Mouse (Mus musculus) left cerebral cortex, postnatal 36 days (tissue): Measurements from ENCODE around the gene Baiap2l1. TPM values are rescaled to one million over a fixed set of nuclear protein-coding genes. Genes with fewer than 3 reads are reported as not detected.
"Not testable (repeated sequence)": the region's sequence is repeated elsewhere in the genome, so short reads cannot be mapped to it uniquely, and the experiment has no call there.

Source experiments
- DNase-seq, 2 experiments: peaks; one replicate each; pipeline ENCODE4 v3.0.0; 2021 to 2022; ENCODE audit warnings: low spot score in 2 of 2, mixed read lengths in 1 of 2
- intact Hi-C: fragments of 180-260 bp; cut with DNase I; formaldehyde crosslinking; loops from one replicate; pipeline ENCODE4 v1.15.1; 2025
- total RNA-seq, 2 experiments: library from RNA; stranded (reverse); gene quantifications; 2 replicates each; pipeline ENCODE4 v1.2.3; 2021

The Baiap2l1 gene
- under 1 TPM; 0.37 to 0.61 TPM for total RNA-seq

GRCm38 (mm10) chr5:144357881-144358591 is at the start of gene Baiap2l1:
Baiap2l1 (minus strand) TSS chr5:144358112.
- peak; percentile 11 to 25 for DNase-seq
- intact Hi-C loops = no loop called here

GRCm38 (mm10) chr5:144406256-144406655 is 48.3 kb upstream of the Baiap2l1 start:
- intact Hi-C loops = no loop called here
- no peak for DNase-seq

DNA sequence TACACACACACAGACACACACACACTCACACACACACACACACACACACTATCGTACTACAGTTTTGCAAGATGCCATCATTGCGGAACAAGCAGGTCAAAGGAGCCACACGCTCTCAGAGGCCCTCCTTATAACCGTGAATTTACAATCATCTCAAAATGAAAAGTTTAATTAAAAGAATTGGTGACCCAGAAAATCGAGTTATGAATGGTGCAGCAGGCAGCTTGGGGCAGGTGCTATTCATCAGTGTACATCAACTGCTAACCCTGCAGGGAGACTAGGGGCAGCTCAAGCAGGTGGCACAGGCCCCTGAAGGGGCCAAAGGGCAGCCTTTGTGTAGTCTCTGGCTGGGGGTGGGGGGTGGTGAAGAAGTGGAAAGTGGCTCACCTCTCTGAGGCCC is 42.9 kb upstream of the Baiap2l1 start:
- intact Hi-C loops = no loop called here
- no peak for DNase-seq

DNA sequence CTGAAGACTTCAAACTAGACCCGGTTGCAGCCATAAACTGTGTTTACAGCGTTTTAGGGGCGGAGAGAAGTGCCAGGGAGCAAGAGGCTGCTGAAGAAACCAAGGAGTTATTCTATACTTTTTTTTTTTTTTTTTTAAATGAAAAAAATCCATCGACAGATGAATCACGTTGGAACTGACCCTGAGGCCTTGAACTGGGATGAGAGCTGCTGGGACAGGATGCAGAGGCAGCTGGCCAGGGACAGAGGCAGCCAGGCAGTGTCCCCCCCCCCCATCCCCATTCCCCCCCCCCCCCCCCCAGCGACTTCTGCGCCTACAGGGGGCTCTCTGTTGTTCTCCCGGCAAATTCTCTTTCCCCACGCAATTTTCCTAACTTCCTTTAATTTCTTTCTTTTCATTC is 39.7 kb upstream of the Baiap2l1 start:
- DNase-seq = no peak
- intact Hi-C loops = no loop called here

- intact Hi-C loops = no loop called here
Observed at GRCm38 (mm10) chr5:144394142-144394541, 36.2 kb upstream of the Baiap2l1 start.

GRCm38 (mm10) chr5:144387851-144388250 is 29.9 kb upstream of the Baiap2l1 start:
- intact Hi-C loops = loop anchor here (2.0 kb wide), 2 partner anchors 339 to 347 kb away; no protein-coding TSS in a partner anchor
- peak; percentile 51 to 54 for DNase-seq

More at GRCm38 (mm10) chr5:144394142-144394541, 36.2 kb upstream of the Baiap2l1 start:
- DNase-seq = no peak

GRCm38 (mm10) chr5:144383936-144384335 is 26.0 kb upstream of the Baiap2l1 start:
- DNase-seq = no peak
- intact Hi-C loops = no loop called here

GRCm38 (mm10) chr5:144381782-144382181 is 23.9 kb upstream of the Baiap2l1 start:
- no peak for DNase-seq
- intact Hi-C loops = no loop called here

DNA sequence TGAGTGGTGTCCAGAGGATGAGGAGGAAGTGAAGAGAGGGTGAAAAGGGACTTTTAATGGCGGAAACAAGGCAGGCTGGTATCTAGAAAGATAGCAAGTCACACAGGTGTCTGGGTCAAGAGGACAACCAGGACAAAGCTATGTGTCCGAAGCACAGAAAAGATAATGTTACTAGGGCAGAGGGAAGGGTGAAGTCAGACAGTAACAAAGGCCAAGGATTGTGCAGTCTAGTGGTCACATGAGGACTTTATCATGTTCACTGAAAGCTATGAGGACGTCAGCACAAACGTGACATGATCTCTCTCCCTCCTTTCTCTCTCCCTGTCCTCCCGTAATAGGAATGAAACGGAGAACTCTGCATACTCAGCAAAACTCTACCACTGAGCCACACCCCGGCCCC is 22.8 kb upstream of the Baiap2l1 start:
- intact Hi-C loops = no loop called here

DNA sequence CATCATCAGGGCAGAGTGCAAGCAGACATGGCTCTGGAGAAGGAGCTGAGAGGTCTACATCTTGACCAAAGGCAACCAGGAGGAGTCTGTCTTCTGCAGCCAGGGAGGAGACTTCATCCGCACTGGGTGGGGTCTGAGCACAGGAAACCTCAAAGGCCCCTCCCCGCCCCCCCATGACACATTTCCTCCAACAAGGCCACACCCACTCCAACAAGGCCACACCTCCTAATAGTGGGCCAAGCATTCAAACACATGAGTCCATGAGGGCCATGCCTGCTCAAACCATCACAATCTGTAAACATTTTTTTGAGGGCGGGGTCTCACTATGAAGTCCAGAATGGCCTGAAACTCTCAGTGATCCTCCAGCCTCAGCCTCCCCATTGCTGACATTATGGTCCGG is 21.5 kb upstream of the Baiap2l1 start:
- DNase-seq = no peak
- intact Hi-C loops = no loop called here

More for the DNA sequence above, 22.8 kb upstream of the Baiap2l1 start:
- no peak for DNase-seq

GRCm38 (mm10) chr5:144372885-144373284 is 15.0 kb upstream of the Baiap2l1 start:
- intact Hi-C loops = no loop called here
- DNase-seq = no peak

- no peak for DNase-seq
- intact Hi-C loops = no loop called here
Observed at GRCm38 (mm10) chr5:144372177-144372576, 14.3 kb upstream of the Baiap2l1 start.

DNA sequence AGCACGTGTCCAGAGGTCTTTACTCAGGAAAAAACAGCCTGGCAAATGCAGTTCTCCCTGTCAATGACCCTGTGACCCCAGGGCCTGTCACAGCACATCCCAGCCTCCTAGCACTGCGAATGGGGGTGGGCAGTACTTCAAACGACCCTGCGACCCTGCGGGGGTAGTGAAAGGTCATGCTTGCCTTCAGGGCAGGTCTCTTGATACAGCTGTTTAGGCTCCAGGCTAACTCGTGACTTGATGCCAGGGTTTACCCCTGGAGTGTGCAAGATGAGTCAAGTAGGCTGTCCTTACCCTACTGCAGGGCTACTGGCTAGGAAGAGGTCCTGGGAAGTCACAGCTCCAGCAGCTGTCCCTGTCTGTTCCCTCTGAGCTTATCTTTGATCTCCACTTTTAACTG is 13.1 kb upstream of the Baiap2l1 start:
- no peak for DNase-seq
- intact Hi-C loops = no loop called here

GRCm38 (mm10) chr5:144368661-144369205 is 10.8 kb upstream of the Baiap2l1 start:
- DNase-seq = no peak
- intact Hi-C loops = no loop called here

DNA sequence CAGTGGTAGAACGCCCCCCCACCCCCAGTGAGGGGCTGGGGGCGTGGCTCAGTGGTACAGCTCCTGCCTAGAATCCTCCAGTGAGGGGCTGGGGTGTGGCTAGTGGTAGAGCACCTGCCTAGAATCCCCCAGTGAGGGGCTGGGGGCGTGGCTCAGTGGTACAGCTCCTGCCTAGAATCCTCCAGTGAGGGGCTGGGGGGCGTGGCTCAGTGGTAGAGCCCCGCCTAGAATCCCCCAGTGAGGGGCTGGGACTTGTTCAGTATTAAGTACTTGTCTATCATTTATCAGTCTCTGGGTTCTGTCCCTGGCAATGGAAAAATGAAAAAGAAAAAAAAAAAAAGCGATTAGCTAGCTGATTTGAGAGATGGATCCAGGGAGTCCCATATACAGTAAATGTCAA is 8.6 kb upstream of the Baiap2l1 start:
- DNase-seq, intact Hi-C loops: not testable (repeated sequence)

DNA sequence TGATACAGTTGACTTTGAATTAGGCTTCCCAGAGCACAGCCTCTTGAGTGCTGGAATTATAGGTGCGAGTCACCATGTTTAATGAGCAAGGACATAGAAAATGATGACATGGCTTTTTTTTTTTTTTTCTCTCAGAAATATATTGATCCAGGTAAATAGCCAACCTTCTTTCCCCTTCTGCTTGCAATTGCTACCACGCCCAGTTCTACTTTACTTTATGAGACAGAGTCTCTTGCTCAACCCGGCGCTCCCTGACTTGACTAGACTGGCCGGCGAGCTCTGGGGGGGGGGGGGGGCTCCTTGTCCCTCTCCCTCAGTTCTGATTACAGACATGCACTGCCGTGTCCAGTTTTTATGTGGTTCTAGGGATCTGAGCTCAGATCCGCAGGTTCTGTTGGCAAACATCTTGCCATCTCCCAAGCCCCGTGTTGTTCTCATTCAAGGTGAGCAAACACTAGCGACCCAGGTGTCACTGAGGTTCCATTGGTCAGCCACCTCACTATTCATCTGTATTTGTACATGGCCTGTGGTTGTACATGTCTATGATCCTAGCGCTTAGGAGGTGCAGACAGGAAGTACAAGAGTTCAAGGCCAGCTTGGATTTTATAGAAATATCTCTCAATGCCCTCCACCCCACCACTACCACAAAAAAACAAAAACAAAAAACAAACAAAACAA is 6.9 kb upstream of the Baiap2l1 start:
- intact Hi-C loops = no loop called here

DNA sequence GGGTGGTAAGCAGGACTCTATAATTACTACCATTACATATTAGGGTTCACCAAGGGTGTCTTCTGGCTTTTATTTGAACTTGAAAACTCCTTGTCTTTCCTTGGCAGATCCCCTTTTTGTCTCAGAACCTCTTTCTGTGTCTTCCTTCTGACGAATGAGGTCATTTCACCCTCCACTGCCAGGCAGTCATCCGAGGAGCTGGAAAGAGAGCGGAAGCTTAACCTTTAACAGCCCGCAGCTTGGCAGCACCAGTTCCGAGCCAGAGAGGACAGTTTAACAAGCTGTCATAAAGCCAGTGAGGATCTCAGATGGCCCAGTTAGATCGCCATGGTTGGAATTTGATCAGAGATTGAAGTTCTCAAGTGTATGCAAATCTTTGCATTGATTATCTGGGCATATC is 2.4 kb upstream of the Baiap2l1 start:
- intact Hi-C loops = no loop called here
- DNase-seq = no peak

More for the DNA sequence above, 6.9 kb upstream of the Baiap2l1 start:
- DNase-seq = no peak

DNA sequence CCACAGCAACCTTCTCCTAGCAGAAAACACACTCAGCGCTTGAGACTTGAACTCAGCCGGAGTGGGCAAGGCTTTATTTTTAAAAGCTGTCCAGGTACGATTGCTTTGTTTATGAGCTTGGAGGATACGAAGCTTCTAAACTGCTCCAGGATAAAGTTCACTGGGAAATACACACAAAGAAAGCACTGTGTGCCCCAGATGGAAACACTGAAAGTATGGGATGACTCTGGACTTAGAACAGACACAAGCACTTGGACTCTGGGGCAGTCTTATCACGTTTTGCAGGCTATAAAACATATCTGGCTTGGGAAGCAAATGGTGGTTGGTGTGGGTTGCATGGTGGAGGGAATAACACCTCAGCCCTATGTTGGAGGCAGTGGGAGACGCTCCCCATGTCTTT is 2.0 kb upstream of the Baiap2l1 start:
- intact Hi-C loops = no loop called here
- no peak for DNase-seq

DNA sequence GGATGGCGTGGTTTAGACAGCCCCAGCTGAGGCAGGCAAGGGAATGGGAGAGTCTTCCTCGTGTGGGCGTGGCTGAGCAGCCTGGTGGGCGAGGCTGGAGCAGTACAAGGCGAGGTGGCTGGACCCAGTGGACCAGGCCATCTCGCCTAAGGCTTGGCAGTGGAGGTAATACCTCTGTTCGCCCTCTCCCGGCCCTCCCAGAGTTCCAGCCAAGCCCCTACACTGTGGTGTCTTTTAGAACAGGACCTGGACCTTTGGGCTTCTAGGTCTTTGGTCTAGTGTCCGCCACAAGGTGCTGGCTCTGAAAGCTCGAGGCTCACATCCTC is 643 bp upstream of the Baiap2l1 start:
- intact Hi-C loops = no loop called here

DNA sequence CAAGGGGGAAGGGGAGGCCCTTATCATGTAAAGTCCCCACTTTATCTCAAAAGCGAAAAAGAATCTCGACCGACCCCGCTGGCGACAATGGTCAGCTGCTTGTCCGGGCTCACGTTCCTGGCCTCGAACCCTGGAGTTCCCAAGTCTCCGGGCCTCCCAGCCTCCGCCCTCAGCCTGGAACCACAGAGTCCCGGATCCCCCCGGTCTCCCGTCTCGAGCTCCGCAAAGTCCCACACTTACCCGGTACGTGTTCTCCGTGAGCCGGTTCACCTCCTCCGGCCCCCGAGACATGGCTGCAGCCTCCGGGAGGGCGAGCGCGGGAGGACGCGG is 396 bp downstream of the Baiap2l1 start:
- peak in 1 of 2 experiments; percentile 10 for DNase-seq
- intact Hi-C loops = no loop called here

More for the DNA sequence above, 643 bp upstream of the Baiap2l1 start:
- no peak for DNase-seq
